Mouse (Mus musculus) lung, embryonic 16.5 days (tissue): Measurements from ENCODE around the gene Adamts4. TPM values are rescaled to one million over a fixed set of nuclear protein-coding genes. Genes with fewer than 3 reads are reported as not detected.

ENCODE experiments used
- ATAC-seq: fragments of 200-750 bp; cut with Nextera tagmentation; 2 replicates; pipeline ENCODE4 v1.8.0; 2017; ENCODE audit warnings: low read depth, mild to moderate bottlenecking, moderate library complexity
- H3K27ac ChIP-seq: fragments of 300-500 bp; sonication (generic); 2 replicates; pipeline ENCODE4 v1.5.1; 2014; ENCODE audit warnings: mild to moderate bottlenecking, control low read depth, low read length
- H3K27me3 ChIP-seq: fragments of 300-500 bp; sonication (generic); 2 replicates; pipeline ENCODE4 v1.6.1; 2014; ENCODE audit warnings: low read depth, low read length, mixed read lengths; ENCODE audit not compliant: control insufficient read depth, insufficient read depth
- H3K36me3 ChIP-seq: fragments of 300-500 bp; sonication (generic); 2 replicates; pipeline ENCODE4 v1.6.1; 2014; ENCODE audit warnings: low read length; ENCODE audit not compliant: control insufficient read depth, insufficient read depth
- H3K4me1 ChIP-seq: fragments of 300-500 bp; sonication (generic); replicated peaks from 2 replicates; pipeline ENCODE4 v1.6.1; 2014; ENCODE audit warnings: low read length, mixed read lengths; ENCODE audit not compliant: control insufficient read depth, insufficient read depth
- H3K4me2 ChIP-seq: fragments of 300-500 bp; sonication (generic); 2 replicates; pipeline ENCODE4 v1.6.1; 2014; ENCODE audit warnings: low read depth, low read length, control low read depth
- H3K4me3 ChIP-seq: fragments of 300-500 bp; sonication (generic); 2 replicates; pipeline ENCODE4 v1.5.1; 2014; ENCODE audit warnings: mild to moderate bottlenecking, low read length, control low read depth
- H3K9ac ChIP-seq: fragments of 300-500 bp; sonication (generic); 2 replicates; pipeline ENCODE4 v1.6.1; 2014; ENCODE audit warnings: low read length, control low read depth
- H3K9me3 ChIP-seq: fragments of 300-500 bp; sonication (generic); 2 replicates; pipeline ENCODE4 v1.6.1; 2016; ENCODE audit warnings: low read length; ENCODE audit not compliant: control insufficient read depth
- WGBS: fragments of 180-500 bp; shearing (Covaris S2); extraction: QIAGEN DNeasy Blood & Tissue Kit; methylation state at CpG from one replicate; pipeline ENCODE4 v1.1.7; 2014; 5-methylcytosine and 5-hydroxymethylcytosine counted together
- polyA plus RNA-seq: library from polyadenylated mRNA; unstranded; fragments of >200 nt; fragmentation: Nextera tagmentation; extraction: Ambion mirVana; gene quantifications from 2 replicates; pipeline ENCODE4 v1.2.1, GENCODE M21; 2015

Adamts4 gene
- 8.4 and 9.2 TPM in 2 replicates for polyA plus RNA-seq

DNA sequence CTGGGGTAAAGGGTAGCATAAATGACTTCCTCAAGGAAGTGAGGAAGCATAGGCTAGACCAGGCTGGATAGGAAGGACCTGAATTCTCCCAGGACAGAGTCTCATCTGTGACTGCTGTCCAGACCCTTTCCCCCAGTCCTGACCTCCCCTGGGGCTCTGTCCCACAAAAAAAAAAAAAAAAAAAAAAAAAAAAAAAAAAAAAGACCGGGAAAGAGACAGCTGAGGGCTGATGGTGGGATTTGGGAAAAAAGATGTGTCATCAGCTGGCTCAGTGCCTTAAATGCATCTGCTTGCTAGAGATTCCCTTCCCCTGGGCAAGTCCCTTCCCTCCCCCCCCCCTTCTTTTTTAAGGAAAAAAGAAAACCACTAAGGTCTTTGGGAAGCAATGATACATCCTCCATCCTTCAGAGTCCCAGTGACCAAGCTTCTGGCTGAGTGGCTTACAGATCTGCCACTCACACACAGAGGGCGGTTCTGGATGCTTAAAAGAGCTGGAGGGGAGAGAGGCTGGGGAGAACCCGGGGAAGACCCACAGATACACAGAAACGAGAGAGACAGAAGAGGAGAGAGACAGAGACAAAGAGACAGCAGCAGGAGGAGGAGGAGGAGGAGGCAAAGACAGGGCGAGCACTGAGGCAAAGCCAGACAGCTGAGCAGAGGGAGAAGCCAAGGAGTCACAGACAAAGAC is at the start of gene Adamts4:
Gene Adamts4, plus strand, starts transcription at position 509 of the 688 bp plus-strand sequence.
- Histone ChIP-seq H3K9me3 (no peaks in the 10 kb centered on the region), H3K4me2 (peak within 1 kb of the TSS; percentile 60), H3K27ac (peak within 1 kb of the TSS; percentile 96), H3K27me3 (no peaks in the 10 kb centered on the region), H3K4me1 (peaks cover 48% of the 10 kb centered on the region), H3K4me3 (peak within 1 kb of the TSS; percentile 42), H3K9ac (peak within 1 kb of the TSS; percentile 34), H3K36me3 (peaks cover 2% of the 10 kb centered on the region; the same call in 1 of the 2 replicates)
- 14% methylated on average over 5 of the region's 5 CpGs for WGBS
- ATAC-seq: no peak

DNA sequence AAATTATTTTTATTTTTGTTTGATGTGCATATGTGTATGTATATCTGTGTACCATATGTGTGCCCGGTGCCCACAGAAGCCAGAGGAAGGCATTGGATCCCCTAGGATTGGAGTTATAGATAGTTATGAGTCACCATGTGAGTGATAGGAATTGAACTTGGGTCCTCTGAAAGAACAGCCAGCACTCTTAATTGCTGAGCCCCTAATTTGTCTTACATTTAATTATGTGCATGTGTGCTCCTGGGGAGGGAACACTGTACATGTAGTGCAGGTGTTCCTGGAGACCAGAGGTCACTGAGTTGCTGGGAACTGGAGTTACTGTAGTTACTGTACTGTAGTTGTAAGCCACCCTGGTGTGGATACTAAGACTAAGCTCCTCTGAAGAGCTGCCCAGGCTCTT is 49.5 kb upstream of the Adamts4 start:
- no peak for ATAC-seq
- no peak overlapping the region for H3K4me2 ChIP-seq
- H3K9me3 ChIP-seq: no peaks in the 10 kb centered on the region
- H3K36me3 ChIP-seq: no peaks in the 10 kb centered on the region
- 95% methylated on average over 1 of the region's 1 CpGs for WGBS
- H3K9ac ChIP-seq: no peak overlapping the region
- peaks cover 15% of the 10 kb centered on the region for H3K27me3 ChIP-seq
- no peak overlapping the region for H3K27ac ChIP-seq
- H3K4me3 ChIP-seq: no peak overlapping the region
- H3K4me1 ChIP-seq: peaks cover 5% of the 10 kb centered on the region

DNA sequence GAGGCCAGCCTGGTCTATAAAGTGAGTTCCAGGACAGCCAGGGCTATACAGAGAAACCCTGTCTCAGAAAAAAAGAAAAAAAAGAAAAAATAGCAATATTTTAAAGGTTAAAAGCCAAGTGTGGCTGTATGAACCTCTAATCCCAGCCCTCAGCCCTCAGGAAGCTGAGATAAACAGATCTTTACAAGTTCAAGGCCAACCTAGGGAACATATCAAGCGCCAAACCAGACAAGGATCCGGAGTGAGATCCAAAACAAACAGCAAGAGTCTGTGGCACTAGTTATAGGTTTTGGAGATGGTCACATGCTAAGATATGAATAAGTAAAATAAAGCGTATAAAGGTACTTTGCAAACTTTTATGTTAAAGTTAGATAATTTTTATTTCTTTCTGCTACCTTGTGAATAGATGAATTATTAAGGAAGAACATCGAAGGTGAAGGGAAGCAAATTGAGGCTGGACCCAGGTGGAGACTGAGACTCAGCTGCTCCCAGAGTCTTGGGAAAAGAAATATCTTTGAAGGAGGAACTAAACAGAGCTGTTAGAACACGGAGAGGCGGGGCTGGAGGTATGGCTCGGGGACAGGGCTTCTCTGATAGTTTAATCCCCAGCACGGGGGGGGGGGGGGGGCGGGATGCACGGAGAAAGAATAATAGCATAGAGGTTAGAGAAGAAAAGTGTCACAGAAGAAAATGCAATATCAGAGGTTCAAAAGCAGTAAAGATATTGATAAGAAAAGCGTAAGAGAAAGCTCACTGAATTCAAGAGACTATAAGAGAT is 46.6 kb upstream of the Adamts4 start:
- Histone ChIP-seq H3K27ac (no peak overlapping the region), H3K9me3 (no peaks in the 10 kb centered on the region), H3K27me3 (no peaks in the 10 kb centered on the region), H3K4me1 (no peaks in the 10 kb centered on the region), H3K9ac (no peak overlapping the region), H3K4me3 (no peak overlapping the region), H3K36me3 (no peaks in the 10 kb centered on the region), H3K4me2 (no peak overlapping the region)
- WGBS: 49% methylated on average over 11 of the region's 11 CpGs
- ATAC-seq: no peak

DNA sequence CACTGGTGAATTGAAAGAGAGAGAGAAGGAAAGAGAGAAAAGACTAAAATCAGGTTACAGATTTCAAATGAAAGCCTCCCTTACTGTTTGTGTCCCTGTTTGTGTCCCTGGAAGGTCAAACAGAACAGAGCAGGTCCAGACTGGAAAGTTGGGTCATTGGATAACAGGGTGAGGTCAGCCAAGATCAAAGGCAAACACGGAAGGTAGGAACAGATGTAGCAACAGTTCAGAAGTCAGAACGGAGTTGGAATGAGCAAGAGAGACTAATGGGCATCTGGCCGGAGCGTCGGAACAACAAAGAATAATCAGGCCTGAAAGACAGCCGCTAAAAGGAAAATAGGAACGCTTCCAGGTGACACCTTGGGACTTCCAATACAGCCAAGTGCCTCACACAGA is 46.0 kb upstream of the Adamts4 start:
- Histone ChIP-seq H3K4me2 (no peak overlapping the region), H3K36me3 (no peaks in the 10 kb centered on the region), H3K27ac (no peak overlapping the region), H3K4me3 (no peak overlapping the region), H3K9ac (no peak overlapping the region), H3K4me1 (no peaks in the 10 kb centered on the region), H3K27me3 (no peaks in the 10 kb centered on the region), H3K9me3 (no peaks in the 10 kb centered on the region)
- 57% methylated on average over 7 of the region's 7 CpGs for WGBS
- no peak for ATAC-seq

DNA sequence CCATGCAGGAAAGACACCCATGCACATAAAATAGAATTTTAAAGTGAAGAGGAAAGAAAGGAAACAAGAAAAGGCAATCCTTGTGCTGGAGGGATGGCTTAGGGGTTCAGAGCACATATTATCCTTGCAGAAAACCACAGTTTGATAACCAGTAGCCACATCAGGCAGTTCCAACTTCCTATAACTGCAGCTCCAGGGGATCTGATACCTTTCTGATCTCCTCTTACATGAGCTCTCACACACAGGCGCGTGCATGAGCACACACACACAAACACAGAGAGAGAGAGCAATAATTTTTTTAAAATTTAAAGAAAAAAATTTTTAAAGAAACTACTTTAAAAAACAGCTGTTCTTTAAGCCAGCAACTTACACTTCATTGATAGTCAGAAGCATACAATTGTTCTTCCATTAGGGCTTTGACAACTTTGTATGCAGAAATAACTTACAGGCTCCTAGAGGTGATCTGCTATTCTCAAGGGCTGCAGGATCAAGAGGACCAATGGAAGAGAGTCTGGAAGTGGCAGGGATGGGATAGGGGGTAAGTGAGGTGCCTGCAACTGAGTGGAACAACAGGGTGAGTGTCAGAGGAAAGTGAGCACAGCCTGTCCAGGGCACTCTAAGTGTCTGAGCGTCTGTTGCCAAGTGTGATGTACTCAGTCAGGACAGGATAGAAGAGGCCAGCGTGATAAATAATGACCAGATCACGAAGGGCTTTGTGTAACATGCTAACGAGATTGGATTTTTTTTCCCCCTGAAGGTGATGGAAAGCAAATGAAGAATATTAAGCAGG is 44.3 kb upstream of the Adamts4 start:
- H3K9ac ChIP-seq: no peak overlapping the region
- WGBS: 66% methylated on average over 6 of the region's 6 CpGs

DNA sequence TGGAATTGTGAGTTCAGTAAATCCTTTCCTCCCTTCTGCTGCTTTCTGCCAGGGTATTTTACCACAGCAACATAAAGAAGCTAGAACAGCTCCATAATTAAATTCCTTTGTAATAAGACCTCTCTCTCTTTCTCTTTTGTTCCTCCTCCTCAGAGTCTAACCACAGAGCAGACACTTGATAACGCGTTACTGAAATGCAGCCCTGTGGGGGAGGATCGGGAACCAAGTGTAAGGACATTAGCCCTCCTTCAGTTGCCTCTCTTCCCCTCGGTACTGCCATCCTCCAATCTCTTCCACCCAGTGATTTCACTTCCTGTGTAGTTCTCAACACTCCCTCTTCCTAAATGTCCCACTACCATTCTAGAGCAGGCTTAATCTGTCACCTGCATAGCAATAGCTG is 40.8 kb upstream of the Adamts4 start:
- WGBS: 20% methylated on average over 4 of the region's 4 CpGs
- Histone ChIP-seq H3K4me1 (no peaks in the 10 kb centered on the region), H3K27me3 (no peaks in the 10 kb centered on the region), H3K4me3 (no peak overlapping the region), H3K4me2 (no peak overlapping the region), H3K36me3 (no peaks in the 10 kb centered on the region), H3K9me3 (no peaks in the 10 kb centered on the region), H3K9ac (no peak overlapping the region), H3K27ac (no peak overlapping the region)
- ATAC-seq: no peak

More for the DNA sequence above, 44.3 kb upstream of the Adamts4 start:
- Histone ChIP-seq H3K4me2 (no peak overlapping the region), H3K4me3 (no peak overlapping the region), H3K27ac (no peak overlapping the region), H3K4me1 (no peaks in the 10 kb centered on the region), H3K9me3 (no peaks in the 10 kb centered on the region), H3K27me3 (no peaks in the 10 kb centered on the region), H3K36me3 (no peaks in the 10 kb centered on the region)
- ATAC-seq: no peak

DNA sequence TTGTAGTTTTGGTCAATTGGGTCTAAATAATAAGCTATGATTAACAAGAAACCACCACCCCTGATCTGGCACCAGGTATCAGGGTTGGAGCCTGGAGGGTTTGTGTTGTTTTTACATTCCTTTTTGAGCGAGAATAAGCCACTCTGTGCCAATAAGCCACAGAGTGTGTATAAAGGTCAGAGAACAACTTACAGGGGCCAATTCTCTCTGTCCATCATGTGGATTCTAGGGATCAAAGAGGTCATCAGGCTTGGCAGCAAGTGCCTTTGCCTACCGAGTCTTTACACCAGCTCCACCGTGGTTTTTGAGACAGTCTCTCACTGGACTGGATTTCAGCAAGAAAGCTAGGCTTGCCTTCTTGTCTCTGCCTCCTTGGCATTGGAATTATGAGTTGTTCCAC is 37.4 kb upstream of the Adamts4 start:
- H3K4me1 ChIP-seq: no peaks in the 10 kb centered on the region
- no peak overlapping the region for H3K4me2 ChIP-seq
- no peak overlapping the region for H3K9ac ChIP-seq
- H3K27ac ChIP-seq: no peak overlapping the region
- H3K27me3 ChIP-seq: no peaks in the 10 kb centered on the region
- no peaks in the 10 kb centered on the region for H3K9me3 ChIP-seq
- no peaks in the 10 kb centered on the region for H3K36me3 ChIP-seq
- no peak for ATAC-seq
- WGBS: 43% methylated on average over 3 of the region's 3 CpGs
- H3K4me3 ChIP-seq: no peak overlapping the region

DNA sequence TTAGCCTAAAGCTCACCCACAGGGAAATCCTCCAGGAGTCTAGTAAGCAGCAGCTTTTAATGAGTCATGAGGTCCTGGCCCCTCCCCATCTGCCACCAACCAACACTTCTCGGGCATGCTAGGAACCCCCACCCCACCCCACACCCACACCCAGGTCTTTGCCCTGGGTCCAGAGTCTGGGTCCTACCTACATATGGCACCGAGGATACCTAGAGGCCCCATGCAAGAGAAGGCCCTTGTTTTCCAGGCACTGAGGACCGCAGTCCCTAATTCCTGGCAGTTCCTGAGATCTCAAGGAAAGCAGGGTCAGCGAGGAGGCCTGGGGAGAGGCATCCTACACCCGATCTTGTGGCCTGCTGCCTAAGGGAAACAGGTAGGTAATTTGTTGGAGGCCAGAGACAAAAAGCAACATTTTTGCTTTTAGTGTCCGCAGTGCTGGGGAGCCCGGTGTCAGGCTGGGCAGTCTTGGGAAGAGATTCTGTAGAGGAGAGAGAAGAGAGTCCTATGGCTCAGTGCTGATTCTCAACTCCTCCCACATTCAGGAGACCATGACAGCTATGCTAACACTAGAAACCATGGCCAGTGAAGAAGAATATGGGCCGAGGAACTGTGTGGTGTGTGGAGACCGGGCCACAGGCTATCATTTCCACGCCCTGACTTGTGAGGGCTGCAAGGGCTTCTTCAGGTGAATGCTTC is 36.3 kb upstream of the Adamts4 start, which contains the start of gene Nr1i3:
Gene Nr1i3, plus strand, starts transcription at position 170 of the 696 bp plus-strand sequence.
- Histone ChIP-seq H3K4me2 (no peak within 1 kb of the TSS), H3K9ac (no peak within 1 kb of the TSS), H3K4me3 (no peak within 1 kb of the TSS), H3K9me3 (no peaks in the 10 kb centered on the region), H3K36me3 (no peaks in the 10 kb centered on the region), H3K27me3 (no peaks in the 10 kb centered on the region), H3K4me1 (no peaks in the 10 kb centered on the region), H3K27ac (no peak within 1 kb of the TSS)
- ATAC-seq: no peak
- WGBS: 66% methylated on average over 10 of the region's 10 CpGs
